Mouse (Mus musculus): ENCODE measurements around the gene Loxl4.

Loxl4 gene

DNA sequence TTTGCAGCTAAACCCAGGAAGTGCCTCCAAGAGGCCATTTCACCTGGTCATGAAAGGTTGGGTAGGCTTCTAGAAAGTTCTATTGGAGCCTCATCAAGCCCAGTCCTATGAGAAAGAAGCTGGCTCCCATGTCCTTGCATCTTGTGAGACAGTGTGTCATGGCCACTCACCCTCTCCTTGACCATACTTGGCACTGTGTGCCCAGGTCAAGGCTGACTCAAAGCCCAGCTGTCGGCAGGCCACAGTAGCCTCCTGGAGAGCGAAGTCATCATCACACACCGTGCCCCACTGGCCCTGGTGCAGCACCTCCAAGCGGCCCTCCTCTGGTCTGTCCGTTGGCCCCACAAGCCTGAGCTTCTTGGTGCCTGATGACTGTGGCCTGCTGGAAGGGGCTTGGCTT is 4.5 kb downstream of the Loxl4 start:
- DNase-seq: no peak

DNA sequence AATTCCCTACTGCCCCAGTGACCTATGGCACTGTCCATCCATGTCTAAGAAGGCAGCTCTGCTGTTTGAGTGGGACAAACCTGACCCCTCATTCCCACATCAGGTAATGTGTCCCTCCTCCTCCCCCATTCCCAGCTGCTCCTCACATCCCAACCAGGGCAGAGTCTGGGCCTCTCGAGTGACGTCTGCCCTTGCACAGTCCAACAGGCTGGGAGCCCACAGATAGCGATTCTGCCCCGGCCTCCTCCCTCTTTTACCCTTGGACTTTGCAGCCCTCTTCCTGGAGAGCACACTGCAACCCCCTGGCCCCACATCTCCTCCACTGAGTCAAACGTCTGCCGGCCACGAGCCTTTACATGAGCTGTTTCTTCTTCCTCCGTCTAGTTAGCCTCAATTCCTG is 10.0 kb downstream of the Loxl4 start:
- DNase-seq: no peak

DNA sequence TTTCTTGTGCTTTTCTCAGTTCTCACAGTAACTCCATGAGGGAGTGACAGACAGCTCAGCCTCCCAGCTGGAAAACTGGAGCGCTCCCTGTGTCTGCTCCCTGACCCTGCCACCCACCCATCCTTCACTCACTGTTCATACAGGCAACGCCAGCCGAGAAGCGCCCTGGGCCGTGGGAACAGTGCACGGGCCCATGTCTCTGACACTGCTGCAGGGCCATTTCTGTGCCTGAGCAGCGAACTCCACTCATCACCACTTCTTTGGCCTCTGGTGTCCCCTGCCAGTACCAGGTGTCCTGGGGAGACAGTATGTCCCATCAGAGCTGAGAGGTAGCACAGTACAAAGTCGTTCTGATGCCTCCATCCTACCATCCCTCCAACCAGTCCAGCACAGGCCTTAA is 10.6 kb downstream of the Loxl4 start:
- no peak for DNase-seq

DNA sequence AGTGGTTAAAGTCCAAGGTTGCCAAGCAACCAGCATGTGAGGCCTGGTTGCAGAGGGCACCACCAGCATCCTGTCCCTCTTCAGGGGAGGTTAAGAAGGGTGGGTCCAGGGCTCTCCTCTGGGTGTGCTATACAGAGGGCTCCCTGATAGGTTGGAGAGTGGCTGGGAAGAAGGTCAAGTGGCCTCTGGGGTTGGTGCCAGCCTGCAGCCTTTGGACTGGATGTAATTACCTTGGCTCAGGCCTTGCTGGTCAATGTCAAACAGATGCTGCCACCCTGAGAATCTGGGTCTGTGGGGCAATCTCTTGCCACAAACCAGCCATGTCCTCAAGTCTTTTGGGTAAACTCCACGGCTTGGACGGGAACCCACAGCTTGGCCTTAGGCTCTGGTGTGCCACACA is 11.2 kb downstream of the Loxl4 start:
- DNase-seq: peak; percentile 67

DNA sequence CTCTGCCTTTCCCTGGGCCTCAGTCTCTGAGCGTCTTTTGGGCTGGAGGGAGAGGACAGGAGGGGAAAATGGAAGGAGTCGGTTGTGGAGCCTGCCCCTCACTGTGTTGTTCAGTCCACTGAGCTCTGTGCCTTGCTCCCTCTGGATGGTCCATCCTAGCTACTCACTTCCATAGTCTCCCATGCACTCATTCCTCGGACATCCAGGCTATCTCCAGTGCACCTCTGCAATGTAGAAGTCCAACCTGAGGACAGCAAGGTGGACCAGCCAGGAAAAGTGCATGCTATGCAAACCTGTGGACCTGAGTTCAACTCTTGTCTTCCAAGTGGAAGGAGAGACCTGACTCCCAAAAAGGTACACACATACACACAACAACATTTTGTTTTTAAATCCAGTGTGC is 12.0 kb downstream of the Loxl4 start:
- no peak for DNase-seq

DNA sequence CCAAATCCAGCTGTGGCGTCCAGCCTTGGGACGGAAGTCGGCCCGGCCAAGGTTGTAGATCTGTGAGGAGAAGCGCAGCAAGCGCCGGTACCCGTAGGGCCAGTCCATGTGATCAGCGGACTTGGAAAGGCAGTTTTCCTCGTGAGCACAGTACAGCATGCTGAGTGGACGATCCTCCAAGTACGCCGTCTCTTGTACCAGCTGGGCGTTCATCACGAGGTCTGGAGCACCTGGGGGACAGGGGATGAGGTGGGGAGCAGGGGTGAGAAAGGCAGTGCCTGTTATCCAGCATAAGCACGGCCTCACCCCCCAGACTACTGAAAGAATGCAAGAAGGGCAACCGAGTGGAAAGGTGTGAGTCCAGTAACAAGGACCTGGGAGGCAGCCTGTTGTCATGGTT is 12.7 kb downstream of the Loxl4 start:
- peak; percentile 31 for DNase-seq

DNA sequence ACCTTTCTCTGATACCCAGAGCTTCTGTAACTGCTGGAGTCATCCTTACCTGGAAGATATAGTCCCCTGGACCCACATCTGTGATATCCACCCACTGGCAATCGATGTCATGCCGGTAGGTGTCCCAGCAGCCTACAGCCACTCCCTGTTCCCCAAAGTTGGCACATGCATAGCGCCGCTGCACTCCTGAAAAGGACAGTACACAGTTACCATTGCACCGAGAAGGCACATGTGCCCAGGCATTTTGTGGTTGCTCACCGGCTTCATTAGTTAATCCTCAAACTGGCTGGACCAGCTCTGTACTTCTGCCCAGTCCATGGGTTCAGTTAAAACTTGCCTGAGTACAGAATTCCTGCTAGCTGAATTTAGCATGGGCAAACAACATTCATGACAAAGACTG is 14.7 kb downstream of the Loxl4 start:
- DNase-seq: peak; percentile 39

DNA sequence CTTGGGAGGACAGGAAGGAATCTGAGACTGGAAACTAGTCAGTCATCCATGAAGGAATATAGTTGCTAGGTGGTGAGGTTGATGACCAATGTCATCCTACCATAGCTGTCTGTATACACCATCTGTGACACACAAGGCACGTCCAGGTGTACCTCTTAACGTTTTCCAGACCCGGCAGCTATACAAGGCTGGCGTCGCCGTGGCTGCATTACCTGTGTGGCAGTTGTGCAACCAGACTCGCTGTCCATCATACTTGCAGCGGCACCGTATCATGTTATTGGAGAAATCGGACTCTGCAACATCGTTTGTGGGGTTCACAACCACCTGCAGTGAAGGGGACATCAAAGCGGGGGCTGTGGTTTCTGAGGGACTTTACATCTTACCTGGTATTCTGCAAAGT is 15.3 kb downstream of the Loxl4 start:
- DNase-seq: no peak

DNA sequence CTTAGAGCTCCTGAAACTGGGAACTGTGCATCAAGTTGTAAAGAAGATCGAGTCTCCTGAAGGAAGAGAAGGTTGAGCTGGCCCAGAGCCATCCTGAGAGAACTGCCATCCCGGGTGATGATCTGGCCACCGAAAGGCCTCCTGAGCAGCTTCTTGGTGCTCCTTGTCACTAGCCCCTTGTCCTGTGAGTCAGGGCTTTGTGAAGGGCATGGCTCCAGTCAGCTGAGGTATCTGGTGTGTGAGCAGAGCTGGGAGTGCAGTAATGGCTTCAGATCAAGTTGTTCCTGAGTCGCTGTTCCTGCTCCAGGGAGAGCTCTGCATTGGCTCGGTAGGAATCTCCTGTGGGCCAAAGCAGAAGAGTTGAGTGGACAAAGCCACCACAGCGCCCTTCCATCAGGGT is 17.5 kb downstream of the Loxl4 start:
- no peak for DNase-seq

DNA sequence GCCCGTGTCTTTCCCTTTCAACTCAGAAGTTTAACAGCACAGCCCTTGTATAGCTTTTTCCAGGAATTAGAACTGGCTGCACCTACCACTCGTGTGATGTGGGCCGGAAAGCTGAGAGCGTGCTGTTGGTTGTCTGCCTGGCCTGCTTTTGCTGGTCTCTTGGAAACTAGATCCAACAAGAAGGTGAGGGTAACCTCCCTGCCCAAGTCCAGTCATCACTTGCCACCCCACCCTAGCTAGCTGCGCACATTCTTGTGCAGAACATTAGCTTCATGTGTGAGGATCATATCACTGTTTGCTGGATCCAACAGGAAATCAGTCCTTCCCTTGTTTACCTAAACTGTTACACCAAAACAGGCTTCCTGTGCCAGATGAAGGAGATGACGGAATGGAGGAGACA is 19.2 kb downstream of the Loxl4 start:
- DNase-seq: no peak

DNA sequence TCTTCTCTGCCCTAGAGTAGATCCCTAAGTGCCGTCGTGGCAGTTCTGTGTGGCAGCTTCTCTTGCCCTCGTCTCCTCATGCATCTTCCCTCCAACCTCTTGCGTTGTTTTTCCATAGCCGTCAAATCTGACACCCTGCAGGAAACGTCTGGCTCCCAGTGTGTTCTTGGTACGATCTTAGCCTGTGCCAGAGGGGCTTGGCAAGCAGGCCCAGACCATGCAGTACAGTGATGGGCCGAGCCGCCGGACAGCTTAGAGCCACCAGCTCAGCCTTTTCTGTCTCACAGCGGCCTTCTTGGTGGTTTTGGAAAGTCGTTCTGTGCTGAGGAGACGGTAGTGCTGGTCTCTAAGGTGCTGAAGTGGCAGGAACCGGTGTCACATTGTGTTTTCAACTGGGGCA is 21.1 kb downstream of the Loxl4 start:
- no peak for DNase-seq

DNA sequence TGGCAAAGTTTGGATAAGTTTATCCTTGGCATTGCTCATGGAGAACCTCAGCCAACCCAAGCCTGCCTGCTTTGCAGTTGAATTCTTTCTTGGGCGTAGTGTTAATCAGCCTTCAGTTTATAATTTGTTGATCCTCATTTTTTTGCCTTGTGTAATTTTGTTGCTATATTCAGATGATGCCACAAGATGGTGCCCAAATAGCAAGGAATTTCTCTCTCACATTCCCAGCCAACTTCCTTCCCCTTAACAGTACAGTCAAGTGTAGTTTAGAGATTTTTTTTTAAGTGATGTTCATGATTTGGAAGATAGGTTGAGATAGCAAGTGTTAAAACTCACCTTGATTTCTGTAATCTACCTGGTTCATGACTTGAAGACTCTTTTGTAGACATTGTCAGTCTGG is 23.4 kb downstream of the Loxl4 start:
- DNase-seq: peak; percentile 23

DNA sequence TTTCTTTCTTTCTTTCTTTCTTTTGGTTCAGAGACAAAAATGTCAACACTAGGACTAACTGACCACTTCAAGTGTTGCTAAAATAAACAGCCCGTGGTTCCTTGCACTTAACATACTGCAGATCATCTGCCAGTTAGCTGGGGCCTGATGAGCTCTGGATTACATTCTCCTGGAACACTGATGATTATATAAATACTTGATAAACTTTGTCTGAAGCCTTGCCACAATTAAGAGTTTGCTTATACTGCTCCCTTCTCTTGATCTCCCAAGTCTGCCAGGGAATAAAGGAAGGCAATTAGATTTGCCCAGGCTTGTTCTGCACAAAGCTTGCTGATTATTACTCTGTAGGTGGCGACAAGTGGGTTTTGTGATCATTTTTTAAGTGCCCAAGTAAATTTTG is 24.9 kb downstream of the Loxl4 start:
- DNase-seq: no peak

DNA sequence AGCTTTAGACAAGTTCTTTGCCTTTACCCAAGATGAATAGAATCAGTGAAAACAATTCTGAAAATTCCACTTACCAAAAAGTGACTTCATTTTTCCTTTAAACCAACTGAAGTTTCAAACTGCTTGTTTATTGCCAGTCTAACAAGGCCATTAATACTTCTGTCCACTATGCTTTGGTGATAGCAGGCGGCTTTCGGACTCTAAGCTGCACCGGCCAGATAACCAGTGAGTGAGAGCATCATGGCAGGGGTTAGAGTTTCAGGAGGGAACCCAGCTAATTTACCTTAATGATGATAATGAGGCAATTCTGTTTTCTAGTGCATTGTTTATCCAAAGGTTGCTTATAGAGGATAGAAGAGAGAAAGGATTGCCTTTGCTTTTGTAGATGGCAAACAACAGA is 28.4 kb downstream of the Loxl4 start:
- no peak for DNase-seq

DNA sequence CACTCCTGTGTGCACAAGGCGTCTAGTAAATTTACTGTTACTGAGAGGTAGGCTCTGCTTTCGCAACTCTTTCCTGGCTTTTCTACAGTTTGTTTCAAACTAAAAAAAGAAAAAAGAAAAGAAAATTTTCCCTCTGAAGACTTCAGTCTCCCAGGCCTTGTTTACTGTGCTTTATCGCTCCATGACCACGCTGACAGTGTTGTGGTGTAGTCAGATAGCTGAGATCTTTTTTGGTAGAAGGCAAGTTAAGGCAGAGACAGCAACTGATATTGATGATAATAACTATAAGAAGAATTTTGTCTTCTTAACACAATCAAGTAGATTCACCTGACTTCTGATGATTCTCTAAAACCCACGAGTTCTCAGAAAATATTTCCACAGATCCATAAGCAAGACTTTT is 28.9 kb downstream of the Loxl4 start:
- DNase-seq: no peak

DNA sequence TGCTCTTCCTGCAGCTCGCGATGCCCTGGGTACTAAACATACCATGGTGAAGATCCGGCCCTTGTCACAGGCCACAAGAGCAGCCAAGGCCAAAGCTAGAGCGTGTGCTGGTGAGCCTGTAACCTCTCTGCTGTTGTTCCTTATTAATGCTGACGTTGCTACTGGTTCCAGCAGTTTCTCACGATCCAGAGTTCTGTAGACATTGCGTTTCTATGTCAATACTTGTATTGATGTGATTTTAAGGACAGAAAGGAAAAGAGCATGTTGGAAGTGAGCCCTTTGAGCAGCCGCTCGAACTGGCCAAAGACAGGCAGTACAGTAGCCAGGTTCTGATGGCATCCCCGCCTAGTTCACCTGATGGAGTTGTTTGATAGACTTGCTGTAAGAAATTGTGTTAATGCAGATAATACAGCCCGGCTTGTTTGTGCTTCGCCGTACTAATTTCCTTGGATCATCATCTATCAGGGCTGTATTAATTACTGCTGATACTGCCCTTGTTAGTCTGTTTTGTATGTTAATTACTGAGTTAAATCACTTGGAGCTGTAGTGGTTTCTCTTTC is 29.7 kb downstream of the Loxl4 start:
- no peak for DNase-seq

DNA sequence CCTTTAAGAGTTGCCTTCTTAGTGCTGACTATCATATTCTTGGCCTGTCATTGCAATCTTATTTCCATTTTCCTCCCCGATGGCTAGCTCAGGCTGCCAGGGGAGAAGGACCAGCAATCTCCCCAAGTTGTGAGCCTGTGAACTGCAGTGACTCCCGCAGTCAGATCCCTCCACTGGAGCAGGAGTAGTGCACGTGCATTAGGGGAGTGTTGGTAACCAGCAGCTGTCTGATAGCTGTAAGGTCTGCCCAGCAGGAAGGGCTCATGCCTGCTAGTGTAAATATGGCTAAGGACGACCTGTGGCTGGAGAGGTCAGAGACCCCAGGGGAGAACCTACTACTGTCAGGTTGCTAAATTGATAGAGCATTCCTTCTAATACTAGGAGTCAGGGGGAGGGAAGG is 31.9 kb downstream of the Loxl4 start:
- DNase-seq: no peak

DNA sequence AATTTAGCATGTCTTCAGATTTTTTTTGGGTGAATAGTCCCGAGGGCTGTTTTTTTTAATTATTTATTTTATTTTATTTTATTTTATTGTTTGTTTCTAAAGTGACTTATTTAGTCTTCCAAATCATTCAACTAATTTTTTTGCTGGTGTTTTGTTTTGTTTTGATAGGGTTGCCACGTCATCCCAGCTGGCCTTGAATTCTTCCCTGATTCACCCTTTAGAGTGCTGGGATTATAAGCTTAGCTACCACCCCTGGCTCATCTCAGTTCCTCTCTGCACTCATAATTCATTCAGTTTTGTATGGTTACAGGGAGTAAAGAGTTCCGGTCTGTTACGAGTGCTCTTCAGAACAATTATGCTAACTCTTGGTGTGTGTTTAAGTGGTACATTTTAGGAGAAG is 34.0 kb downstream of the Loxl4 start:
- no peak for DNase-seq

DNA sequence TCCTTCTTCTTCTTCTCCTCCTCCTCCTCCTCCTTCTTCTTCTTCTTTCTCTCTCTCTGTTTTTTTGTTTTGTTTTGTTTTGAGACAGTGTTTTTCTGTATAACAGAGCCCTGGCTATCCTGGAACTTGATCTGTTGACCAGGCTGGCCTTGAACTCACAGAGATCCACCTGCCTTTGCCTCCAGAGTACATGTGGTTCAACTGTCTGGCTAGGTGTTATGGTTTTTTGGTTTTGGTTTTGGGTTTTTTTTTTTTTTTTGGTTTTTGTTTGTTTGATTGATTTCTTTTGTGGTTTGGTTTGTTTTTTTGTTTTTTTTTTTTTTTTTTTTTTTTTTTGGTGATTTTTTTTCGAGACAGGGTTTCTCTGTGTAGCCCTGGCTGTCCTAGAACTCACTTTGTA is 35.8 kb downstream of the Loxl4 start:
- no peak for DNase-seq

DNA sequence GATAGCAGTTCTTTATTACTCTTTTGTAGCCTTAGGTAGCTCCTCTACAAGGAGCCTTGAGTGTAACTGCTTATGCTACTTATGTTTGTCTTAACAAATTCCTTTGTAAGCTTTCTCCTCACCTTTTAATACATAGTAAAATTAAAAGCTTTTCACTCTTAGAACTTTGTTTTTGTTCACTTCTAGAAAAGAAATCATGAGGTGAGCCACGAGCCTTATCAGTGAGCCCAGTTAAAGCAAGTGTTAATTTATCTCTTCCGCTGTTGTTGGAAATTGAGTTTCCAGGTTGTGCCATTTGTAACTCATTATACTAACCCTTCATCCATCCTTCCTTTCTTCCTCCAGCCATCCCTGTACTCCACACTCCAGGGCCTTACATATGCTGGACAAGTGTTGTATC is 37.3 kb downstream of the Loxl4 start:
- DNase-seq: no peak

DNA sequence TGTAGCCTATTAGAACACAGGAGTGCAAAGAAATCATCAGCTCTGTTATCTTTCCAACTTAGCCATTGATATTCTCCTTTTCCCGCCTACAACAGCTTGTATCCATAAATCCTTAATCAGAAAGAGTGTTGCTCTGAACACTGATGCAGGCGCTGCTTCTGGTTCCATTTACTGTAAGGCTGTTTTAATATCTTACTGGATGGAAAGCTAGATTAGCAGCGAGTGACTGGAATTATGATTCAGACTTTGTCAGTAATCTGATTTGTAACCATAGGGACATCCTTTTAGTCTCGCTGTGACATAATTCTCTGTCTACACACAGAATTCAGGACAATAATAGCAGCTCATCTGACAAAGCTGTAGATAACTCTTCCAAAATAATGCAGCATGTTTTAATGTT is 41.3 kb downstream of the Loxl4 start:
- DNase-seq: no peak

DNA sequence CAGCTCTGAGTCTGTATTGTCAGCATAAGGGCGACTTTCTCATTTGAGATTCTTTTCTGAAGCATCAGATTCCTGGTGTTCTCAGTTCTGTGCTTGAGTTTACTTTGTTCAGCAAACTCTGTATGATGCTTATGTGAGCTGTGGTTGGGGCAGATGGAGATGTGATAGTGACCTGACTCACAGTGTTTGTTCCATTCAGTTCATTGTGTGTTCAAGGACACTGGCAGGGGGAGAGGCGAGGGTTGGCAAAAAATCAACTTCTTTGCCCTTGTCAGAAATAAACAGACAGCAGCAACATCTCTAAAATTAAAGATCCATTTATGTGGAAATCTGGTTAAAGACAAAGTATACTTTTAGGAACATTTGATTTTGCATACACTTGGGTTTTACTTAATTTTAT is 43.5 kb downstream of the Loxl4 start:
- DNase-seq: no peak

DNA sequence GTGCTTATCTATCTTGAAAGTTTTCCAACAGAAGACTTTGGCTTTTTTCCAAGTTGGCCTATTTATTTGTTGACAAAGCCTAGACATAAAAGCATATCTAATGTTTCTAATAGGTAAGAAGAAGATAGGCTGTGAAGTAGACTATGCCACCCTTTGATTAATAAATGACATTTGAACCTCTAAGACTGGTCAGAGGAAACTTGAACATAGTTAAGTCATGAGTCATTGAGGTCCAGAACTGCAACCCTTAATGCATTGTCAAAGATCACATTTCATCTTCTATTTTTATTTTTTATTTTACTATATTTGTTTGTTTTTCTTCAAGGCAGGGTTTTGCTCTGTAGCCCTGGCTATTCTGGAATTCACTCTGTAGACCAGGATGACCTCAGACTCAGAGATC is 45.6 kb downstream of the Loxl4 start:
- no peak for DNase-seq

DNA sequence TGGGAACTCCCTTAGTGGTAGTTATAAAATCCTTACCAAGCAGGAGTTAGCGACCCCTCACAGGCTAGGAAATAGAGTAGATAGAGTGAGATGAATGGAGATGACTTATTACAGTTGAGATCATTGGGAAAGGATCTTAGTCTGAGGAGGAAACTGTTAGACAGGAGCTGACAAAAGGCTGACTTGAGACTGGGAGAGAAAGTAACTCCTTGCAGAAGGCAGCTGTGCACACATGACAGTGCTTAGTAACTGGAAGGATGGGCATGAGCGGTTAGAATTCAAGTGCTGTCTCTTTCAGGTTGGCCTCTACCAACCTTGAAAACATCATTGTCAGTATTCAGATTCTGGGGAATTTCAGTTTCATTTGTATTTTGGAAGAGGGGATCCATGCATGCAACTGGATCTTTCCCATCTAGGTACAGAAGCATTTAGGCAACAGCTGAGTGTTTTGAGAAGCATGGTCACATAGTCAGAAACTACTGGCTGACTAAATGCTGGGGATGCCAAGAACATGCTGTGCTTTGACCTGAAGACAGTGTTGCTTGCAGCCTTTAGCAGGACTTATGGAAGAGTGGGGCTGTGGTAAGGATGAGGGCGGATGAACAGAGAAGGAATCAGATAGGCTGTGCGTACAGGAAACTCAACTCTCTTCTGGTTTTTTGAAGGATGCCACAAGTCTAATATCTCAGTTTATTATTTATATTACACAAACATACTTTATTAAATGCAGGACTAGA is 46.2 kb downstream of the Loxl4 start:
- peak; percentile 9 for DNase-seq

DNA sequence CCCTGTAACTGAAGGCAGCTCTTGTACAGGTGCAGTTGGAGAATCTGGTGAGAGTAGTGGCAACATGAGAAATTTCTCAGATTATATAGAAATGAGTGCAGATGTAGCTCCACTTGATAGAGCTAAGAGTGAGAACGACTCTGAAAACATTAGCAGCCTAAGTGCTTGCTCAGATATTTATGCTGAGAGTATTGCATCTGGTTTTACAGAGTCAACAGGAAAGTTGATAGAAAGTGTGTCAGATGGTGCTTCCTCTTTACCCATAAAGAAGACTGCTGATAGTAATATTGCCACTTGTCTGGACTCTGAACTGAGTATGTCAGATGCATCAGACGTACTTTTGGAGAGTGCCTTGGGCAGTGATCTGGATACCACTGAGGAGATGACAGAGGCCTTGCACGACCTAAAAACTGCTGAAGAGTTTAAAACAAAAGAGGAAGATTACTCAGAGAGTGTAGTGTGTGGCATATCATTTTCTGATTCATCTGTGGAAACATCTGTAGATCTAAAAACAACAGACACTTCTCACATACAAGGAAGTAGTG is 48.8 kb downstream of the Loxl4 start:
- no peak for DNase-seq
